Mouse (Mus musculus): ENCODE data around the gene Elfn1.
A peak's percentile ranks its signal among the peaks of the same experiment; 100 is the strongest.

Elfn1 gene

DNA sequence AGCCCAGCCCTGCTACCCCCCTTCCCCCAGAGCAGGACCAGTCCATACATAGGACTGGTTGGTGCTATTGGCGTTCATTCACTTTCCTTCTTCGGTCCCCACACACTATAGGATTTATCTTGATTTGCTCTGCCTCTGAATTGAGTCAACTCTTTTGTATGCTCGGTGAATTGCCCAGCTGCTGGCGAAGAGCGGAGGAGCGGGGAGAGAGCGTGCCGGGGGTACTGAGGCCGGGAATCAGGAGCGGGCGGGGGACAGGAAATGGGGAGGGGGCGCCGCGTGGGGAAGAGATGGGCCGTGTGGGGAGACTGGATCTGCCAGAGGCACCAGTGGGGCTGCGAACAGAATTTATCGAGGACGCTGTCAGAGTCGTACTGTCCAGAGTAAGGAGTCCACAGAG, 3.8 kb downstream of the Elfn1 start:
- DNase-seq (ENCODE audit: low spot score in 2 of 2) = no peak

DNA sequence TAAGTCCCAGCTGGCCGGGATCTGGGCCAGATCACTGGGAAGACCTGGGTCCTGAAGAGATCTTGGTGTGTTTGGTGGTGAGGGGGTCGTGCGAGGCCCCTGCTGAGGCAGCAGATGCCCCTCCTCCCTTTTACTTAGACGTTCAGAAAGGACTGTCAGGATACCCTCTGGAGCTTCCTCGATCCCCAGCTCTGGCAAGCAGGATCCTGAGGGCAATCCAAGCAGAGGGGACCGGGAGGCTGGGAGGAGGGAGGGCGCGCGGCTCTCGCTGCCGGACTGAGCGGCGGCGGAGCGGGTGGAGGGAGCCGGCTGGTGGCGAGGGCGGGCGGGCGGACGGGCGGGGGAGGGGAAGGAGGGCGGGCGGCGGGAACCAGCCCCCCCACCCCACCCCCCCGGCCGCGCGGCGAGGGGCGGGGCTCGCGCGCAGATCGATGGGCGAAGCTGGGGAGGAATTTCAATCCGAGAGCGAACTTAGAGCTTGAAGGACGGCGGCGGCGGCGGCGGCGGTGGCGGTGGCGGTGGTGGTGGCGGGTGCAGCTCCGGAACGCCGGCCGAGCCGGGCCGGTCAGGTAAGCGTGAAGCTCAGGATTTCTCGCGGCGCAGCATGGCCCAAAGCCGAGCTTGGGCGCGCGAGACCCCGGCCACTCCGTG, 4.5 kb downstream of the Elfn1 start:
- peak in 1 of 2 experiments; percentile 19 for DNase-seq (ENCODE audit: low spot score in 2 of 2)

DNA sequence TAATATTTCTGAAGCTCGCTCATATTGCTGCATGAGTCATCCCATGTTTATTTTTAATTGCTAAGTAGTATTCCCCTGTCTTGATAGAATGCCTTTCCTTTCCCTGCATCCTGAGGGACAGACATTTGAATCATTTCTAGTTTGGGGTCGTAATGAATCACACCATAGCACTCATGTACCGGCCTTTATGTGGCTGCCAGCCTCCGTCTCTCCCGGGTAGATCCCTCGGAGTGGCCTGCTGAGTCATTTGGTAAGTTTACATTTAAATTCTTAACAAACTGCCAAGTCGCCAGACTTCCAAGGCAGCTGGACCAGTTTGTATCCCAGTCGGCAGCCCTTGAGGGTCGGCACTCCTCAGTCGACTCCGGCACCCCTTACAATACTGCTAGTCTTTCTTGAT, 13.9 kb downstream of the Elfn1 start:
- no peak for DNase-seq (ENCODE audit: low spot score in 2 of 2)

DNA sequence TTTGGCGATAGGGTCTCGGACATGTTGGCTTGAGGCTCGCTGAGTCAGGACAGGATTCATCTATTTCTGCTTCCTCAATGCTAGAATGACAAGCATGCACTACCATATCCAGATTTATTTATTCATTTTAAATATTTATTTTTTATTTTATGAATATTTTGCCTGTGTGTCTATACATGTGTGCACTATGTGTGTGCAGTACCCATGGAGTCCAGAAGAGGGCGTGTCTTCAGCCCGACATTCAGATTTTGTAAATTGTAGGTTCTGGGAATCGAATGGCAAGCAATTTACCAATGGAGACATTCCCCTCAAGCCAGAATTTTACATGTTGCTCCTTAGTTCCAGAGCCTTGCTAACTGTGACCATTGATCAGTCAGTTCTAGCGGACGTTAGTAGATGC, 16.1 kb downstream of the Elfn1 start:
- no peak for DNase-seq (ENCODE audit: low spot score in 2 of 2)

DNA sequence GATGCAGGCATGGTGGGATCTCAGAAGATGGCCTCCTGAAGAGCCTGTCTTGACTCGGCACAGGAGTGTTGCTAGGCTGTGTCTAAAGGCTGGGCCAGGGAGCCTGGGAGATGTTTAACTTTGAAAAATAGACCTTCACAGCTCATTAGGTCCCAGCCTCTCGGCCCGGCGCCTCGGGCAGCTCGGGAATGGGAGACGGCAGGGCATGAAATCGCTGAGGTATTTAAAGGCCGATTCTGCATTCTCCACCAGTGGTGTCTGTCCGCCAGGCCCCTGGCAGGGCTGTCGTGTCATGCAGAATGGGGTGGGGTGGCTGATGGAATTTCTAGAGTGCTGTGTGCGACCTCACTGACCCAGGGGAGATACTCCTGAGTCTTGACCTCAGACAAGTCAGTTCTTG, 22.4 kb downstream of the Elfn1 start:
- DNase-seq (ENCODE audit: low spot score in 2 of 2) = no peak

DNA sequence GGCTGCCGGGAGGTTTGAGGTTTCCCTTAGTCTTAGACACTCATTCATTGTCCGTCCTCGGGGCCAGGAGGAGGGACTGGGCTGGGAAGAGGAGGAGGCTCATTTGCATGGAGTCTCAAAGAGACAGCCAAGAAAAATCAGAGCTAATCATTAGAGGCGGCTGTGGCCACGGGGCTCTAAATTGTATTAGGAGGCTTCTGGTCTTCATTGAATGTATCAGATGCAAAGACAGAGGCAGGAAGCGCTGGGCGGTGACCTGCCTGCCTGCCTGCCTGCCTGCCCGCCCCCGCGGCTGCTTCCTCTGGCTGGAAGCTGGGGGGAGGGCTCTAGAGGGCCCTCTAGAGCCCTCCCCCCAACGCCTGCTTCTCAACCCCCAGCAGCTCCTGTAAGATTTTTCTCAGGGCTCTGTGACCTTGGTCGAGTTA, 23.2 kb downstream of the Elfn1 start:
- DNase-seq (ENCODE audit: low spot score in 2 of 2) = no peak

DNA sequence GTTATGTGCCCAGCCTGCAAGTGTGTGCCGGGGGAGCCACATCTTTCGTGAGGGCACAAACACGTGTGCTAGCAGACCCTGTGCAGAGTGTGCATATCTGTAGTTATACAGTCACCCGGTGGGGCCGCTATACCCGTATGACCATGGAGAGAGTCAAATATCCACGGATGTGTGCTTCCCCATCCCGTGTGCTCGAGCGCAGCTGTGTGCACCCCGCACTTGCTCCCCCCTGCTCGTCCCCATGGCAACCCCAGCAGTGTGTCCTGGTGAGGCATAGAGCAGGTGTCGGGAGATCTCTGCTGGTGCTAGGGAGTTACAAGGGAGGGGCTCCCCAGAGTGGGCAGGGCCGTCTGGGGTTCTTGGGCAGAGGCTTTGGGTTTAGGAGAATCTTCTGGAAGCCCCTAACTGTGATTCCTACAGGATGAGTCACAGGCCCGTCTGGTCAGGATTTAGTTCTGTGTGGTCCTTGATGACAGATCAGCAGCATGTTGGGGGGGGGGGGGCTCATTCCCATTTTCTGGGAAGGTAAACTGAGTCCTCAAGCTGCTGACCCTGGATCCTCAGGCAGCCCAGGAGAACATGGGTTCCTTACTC, 24.3 kb downstream of the Elfn1 start:
- DNase-seq (ENCODE audit: low spot score in 2 of 2) = no peak

DNA sequence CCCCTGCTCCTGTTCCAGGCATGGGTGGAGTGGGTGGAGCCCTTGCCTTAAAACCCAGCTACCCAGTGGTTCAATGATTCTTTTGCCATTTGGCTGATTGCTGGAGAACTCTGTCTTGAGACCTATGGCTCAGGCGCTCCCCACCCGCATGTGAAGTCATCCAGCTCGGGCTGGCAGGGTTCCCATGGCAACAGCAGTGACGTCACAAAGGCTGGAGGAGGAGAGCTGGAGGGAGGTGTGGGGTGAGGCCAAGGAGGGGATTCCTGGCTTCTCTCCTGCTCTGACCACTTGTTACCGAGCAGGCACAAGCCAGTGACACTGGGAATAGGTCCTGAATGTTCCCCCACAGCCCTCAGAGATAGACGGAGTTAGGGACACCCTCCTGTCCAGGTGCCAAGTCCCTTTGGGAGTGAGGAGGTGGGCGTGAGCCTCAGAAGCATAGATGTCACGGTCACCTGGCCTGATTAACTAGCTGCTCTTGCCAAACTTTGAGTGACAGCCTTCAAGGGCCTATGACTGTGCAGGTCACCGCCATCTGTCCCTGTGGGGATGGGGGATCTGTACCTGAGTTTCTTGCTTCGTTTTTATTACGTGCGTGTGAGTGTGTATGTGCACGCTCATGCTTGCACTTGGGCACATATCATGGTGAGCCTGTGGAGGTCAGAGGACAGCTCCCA, 25.0 kb downstream of the Elfn1 start:
- DNase-seq (ENCODE audit: low spot score in 2 of 2) = peak in 1 of 2 experiments; percentile 56

DNA sequence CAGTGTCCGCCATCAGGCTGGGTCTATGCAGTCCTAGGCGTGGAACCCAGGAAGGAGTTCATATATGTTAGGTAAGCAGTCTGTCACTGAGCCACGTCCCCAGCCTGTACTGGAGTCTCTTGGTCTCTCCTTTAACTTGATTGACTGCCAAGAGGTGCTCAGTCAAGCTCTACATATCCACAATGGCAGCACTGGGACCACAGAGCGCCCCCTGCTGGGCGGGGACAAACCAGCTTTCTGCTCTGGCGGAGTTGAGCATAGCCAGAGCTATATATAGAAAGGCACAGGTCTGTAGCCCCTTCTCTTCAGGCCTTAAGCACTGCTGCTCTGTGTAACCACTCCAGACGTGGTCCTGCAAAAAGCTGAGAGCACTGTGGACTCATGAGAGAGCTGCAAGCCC, 25.7 kb downstream of the Elfn1 start:
- peak; percentile 40 to 71 for DNase-seq (ENCODE audit: low spot score in 2 of 2)

DNA sequence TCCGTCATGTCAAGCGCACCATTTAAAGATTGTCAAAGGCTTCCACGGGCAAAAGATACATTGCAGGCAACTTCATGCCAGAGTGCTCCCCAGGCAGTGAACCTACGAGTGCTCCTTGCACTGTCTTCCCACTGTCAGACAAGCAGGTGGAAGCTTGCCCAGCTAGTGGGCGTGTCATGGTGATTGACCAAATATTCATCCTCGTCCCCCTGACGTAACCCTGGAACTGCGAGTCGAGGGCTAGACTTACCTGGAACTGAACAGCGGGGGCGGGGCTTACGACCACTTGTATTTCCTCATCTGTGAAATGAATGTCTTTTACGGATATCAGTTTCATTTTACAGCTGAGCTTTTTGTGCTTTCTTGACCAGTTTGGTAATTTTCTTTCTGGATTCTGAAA, 28.7 kb downstream of the Elfn1 start:
- no peak for DNase-seq (ENCODE audit: low spot score in 2 of 2)

DNA sequence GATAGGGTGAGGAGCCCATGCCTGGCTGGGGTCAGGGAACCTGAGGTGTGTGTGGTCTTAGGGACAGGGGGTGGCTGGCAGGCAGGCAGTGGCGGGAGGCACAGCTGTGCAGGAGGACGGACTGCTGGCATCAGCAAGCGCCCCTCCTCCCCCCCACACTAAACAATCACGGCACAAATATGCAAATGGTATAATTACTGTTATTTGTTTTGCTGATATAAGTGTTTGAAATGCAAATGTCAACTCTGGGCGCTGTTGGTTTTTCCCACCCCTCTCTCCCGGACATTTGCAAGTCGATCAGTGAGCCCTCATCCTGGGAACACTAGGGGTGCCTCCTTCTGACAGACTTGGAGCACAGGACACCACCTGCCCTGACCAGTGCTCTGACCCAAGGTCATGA, 37.0 kb downstream of the Elfn1 start:
- no peak for DNase-seq (ENCODE audit: low spot score in 2 of 2)

DNA sequence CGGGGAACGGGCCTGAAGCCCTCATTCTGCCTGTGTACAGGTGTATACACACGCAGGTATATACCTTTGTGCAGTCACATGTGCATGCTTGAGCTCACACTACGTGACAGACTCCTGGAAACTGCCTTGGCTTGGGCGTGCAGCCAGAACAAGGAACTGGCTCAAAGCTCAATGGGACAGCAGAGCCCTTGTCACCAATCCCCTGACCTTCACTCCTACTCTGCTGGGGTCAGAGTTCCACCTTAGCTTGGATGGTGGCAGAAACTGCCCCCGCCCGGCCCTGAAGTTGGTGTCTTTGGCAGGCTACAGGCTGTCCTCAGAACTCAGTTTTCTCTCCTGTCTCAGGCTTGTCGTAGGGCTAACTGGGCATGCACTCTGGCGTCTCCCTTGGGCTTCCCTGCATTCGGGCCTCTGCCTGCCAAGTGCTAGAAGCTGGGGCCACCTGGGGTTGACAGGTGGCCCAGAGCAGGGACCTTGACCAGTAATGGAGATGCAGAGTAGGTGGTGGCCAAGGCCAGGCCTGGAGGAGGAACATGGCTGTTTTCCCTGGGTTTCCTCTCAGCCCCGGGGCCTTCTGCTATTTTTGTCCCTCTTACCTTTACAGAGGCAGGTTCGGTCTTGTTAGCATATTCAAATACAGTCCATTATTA, 38.1 kb downstream of the Elfn1 start:
- no peak for DNase-seq (ENCODE audit: low spot score in 2 of 2)

DNA sequence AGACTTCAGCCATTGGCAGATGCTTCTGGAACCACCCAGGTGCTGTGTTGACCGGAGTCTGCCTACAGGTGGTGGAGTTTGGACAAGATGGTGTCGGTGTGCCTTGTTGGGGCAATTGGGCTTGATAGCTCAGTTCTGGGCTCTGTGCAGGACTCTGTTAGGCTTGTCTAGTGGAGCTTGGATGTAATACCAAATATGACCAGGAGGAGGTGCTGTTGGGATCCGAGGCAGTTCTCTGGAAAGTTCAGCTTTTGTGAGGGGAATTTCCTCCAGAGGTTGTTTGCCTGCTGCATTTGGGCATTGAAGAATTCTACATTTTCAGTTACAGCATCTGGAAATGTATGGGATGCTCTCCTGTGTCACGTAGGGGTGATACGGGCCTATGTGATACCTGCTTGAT, 39.7 kb downstream of the Elfn1 start:
- peak in 1 of 2 experiments; percentile 64 for DNase-seq (ENCODE audit: low spot score in 2 of 2)

DNA sequence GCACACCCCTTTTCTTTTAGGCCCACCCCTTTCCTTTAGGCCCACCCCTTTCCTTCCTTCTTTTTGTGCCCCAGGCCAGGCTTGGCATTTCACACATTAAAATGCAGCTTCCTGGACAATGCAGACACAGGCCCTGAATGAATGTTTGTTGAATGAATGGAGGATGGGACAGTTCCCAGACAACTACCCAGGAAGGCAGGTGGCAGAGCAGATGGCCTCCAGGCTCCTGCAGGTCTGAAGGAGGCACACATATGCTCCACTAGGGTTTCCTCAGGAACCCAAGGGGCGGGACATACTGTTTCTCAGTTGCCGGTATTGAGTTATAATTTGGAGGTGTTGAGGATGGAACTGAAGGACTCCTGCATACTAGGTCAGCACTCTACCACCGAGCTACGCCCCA, 40.8 kb downstream of the Elfn1 start:
- DNase-seq (ENCODE audit: low spot score in 2 of 2) = no peak

DNA sequence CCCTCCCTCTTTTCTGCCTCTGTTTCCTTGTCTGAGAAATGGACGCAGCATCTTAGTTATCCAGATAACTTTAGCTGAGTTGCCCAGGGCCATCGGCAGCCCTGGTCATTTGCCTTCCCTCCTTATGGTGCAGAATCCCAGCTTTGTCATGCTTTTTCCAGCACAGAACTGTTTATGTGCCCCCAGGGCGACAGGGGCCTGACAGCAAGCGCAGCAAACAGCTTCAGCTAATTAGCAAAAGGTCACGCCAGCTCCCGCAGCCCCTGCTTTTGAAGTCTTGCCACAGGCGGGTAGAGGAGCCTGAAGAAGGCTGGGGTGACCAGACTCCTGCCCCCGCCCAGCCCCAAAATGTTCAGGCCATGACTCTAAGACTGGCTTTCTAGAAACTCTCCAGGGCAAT, 41.6 kb downstream of the Elfn1 start:
- no peak for DNase-seq (ENCODE audit: low spot score in 2 of 2)

DNA sequence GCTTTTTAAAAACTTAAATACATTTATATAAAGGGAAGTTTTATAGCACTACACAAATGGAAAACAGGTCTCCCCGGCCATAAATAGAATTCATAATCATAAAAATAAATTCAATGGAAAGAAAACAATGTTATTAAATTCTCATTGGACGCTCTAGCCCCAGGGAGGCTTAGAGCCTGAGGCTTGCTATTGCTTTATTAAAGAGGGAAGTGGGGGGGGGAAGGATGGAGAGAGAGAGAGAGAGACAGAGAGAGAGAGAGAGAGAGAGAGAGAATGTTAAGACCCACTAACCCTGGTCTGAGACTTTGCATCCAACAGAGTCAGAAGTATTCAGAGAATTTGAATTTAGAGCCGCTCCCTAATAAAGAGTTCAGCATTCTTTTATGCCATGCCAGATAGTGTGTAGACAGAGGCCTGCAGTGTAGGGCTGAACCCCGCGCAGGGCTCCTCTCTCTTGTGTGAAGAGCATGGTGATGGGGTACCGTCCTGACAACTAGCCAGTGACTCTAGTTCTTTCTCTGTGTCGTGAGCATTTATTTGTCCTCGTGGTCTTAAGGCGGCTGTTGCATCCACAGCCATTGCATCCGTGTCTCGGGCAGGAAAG, 42.3 kb downstream of the Elfn1 start:
- DNase-seq (ENCODE audit: low spot score in 2 of 2) = no peak

DNA sequence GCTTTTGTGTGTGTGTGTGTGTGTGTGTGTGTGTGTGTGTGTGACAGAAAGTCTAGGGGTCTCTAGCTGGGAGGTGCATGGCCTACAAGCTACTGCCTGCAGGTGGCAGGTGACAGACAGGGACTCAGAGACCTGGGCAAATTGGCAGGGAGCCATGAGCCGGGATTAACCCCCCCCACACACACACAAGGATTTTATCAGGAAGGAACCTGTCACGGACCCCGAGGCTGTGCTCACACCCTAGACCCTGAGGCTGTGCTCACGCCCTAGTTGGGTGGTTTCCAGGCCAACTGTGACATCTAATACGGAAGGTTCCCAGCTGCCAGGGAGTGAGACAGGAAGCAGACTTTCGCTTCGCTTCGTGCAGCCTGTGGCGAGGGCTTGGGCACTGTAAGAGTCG, 49.1 kb downstream of the Elfn1 start:
- DNase-seq (ENCODE audit: low spot score in 2 of 2) = peak in 1 of 2 experiments; percentile 29

DNA sequence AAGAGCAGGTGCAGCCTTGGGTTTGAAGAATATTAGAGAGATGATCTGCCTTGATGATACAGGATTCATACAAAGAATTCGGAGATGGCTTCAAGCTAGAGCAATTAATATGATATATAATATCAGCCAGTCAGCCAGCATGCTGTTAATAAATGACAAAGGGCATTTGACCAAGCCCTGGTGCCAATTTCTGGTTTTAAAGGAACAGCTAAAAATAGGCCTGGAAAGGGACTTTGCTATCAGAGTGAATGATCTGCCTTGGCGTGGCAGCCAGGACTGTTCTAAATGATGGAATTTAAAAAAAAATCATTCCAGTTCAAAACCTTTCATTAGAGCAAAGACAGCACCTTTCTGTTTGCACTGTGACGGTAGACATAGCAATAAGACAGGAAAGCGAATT, 52.0 kb downstream of the Elfn1 start:
- DNase-seq (ENCODE audit: low spot score in 2 of 2) = no peak

DNA sequence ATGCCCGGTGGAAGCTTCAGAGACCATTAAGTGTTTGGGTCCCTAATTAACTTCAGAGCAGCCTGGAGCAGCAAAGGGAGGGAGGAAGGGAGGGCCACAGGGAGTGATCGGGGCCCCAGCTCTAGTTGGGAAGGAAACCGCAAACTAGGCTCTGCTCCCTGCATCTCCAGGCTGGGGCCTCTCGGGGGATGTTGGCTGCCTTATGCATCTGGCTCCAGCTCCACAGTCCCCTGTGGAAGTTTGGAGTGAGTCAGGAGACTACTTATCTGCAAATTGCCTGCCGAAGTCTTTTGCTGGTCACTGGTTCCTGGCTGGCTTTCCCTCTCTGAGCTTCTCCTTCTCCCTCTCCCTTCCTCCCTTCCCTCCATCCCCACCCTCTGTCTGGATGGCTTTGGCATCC, 56.6 kb downstream of the Elfn1 start:
- DNase-seq (ENCODE audit: low spot score in 2 of 2) = no peak

DNA sequence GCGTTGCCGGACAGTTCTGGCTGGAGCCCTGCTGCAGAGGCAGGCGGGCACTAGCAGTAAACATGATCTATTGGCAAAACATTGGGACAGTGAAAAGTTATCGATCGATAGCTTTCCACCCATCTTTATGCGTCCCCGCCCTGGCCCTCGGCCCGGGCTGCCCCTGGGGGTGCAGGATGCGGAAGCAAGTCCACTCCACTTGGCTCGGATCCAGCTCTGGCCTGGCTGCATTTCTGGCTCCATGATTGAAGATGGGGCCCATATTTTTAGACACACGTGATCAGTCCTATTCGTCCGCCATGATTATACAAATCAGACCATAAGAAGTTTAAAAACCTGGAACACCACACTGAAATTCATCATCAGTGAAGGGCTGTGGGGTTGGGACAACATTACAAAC, 57.9 kb downstream of the Elfn1 start:
- no peak for DNase-seq (ENCODE audit: low spot score in 2 of 2)

DNA sequence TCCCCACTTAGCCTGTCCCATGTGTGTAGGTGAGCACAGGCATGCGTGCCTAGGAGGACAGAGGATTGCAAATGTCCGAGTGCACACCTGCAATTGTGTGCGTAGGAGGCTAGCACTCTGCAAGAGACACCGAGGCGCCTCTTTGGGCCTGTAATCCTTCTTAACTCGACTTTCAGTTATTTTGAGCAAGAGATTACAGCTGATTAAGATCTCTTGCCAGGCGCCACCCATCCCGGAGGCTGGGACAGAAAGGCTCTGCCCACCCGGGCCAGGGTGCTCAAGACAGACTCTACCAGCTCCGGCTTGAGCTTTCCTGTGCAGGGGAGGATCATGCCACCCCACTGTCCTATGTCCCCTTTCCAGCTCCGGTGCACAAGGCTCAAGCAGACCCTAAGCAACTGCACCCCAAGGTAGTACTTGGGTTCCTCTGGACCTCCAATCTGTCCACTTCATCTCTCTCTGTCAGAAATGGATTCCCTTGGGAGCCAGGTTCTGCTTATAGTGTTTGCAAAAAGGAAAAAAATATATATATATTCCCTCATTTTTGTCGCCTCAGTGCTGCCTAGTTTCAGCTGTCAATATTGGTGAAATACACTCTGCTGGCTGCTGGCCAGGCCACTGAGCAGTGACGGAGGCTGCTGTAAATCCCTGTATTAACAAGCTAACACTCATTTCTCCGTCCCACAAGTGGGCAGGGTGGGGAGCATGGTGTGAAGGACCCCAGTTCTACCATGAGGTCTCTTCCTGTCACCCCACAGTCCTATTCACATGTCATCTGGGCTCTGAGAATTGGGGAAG, 61.6 kb downstream of the Elfn1 start:
- no peak for DNase-seq (ENCODE audit: low spot score in 2 of 2)

DNA sequence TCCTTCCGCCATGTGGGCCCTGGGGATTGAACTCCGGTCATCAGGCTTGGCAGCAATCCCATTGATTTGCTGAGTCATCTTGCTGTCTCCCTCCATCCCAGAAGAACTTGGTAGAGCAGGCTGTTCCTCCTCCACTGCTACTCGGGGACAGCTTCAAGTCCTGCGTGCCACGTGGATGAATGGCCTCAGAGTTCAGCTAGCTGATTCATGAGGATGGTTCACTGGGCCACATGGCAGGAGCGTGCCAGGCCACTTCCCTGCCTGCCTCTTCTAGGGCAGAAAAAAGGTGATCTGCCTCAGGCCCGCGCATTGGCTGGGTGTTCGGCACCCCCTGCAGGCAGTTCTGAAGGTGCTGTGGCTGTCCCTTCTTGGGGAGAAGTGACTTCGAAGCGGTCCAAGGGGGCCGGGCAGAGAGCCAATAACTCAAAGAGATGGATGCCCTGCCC, 62.5 kb downstream of the Elfn1 start:
- DNase-seq (ENCODE audit: low spot score in 2 of 2) = peak; percentile 12 to 36

Measured in spleen, postnatal 10 days (tissue).